Mouse (Mus musculus) myocyte (in vitro differentiated cells): ENCODE results near the gene Eif4a2. TPM values are rescaled to one million over a fixed set of nuclear protein-coding genes. Genes with fewer than 3 reads are reported as not detected.

ENCODE experiments used
- H3K27me3 ChIP-seq: one replicate; pipeline ENCODE4 v1.6.1; 2011; ENCODE audit not compliant: control insufficient read depth, insufficient read depth, insufficient read length
- H3K36me3 ChIP-seq: one replicate; pipeline ENCODE4 v1.6.1; 2011; ENCODE audit not compliant: control insufficient read depth, insufficient read depth
- H3K4me2 ChIP-seq: one replicate; pipeline ENCODE4 v1.6.1; 2011; ENCODE audit warnings: low read depth, control low read depth
- H3K4me3 ChIP-seq: one replicate; pipeline ENCODE4 v1.5.1; 2011; ENCODE audit warnings: mild to moderate bottlenecking, control low read depth, moderate library complexity
- H3K79me2 ChIP-seq: one replicate; pipeline ENCODE4 v1.6.1; 2011; ENCODE audit not compliant: control insufficient read depth, insufficient read depth
- H3ac ChIP-seq: one replicate; pipeline ENCODE4 v1.6.1; 2011; ENCODE audit not compliant: control insufficient read depth, insufficient read length
- CEBPB ChIP-seq: IDR thresholded peaks from 2 replicates; pipeline ENCODE4 v1.6.1; 2011; ENCODE audit warnings: mild to moderate bottlenecking, moderate library complexity; ENCODE audit not compliant: poor library complexity, insufficient read depth, severe bottlenecking
- E2F4 ChIP-seq: IDR thresholded peaks from one replicate; pipeline ENCODE4 v1.6.1; 2011; ENCODE audit warnings: mild to moderate bottlenecking, control low read depth, moderate library complexity; ENCODE audit not compliant: insufficient read depth
- MAX ChIP-seq: IDR thresholded peaks from one replicate; pipeline ENCODE4 v1.6.1; 2011; ENCODE audit warnings: low read depth, mild to moderate bottlenecking, control low read depth
- MYOD1 ChIP-seq, 3 experiments: IDR thresholded peaks; one replicate each; pipeline ENCODE4 v1.6.1; 2011; ENCODE audit warnings: control low read depth in 2 of 3, low read depth in 2 of 3, mild to moderate bottlenecking in 2 of 3, moderate library complexity in 1 of 3; ENCODE audit not compliant: insufficient read length in 2 of 3, control insufficient read depth in 1 of 3
- MYOG ChIP-seq, 3 experiments: IDR thresholded peaks; one replicate each; pipeline ENCODE4 v1.6.1; 2011; ENCODE audit warnings: control low read depth in 2 of 3, low read depth in 2 of 3, mild to moderate bottlenecking in 2 of 3; ENCODE audit not compliant: insufficient read length in 2 of 3, control insufficient read depth in 1 of 3, insufficient read depth in 1 of 3
- POLR2A ChIP-seq: IDR thresholded peaks from one replicate; pipeline ENCODE4 v1.6.1; 2011; ENCODE audit warnings: low read depth, mild to moderate bottlenecking, control low read depth, moderate library complexity; ENCODE audit not compliant: insufficient read length
- POLR2AphosphoS2 ChIP-seq: IDR thresholded peaks from one replicate; pipeline ENCODE4 v1.6.1; 2011; ENCODE audit warnings: low read depth, control low read depth; ENCODE audit not compliant: insufficient read length
- REST ChIP-seq: IDR thresholded peaks from one replicate; pipeline ENCODE4 v1.6.1; 2011; ENCODE audit warnings: mild to moderate bottlenecking, control low read depth, moderate library complexity; ENCODE audit not compliant: insufficient read depth, insufficient read length
- SRF ChIP-seq: IDR thresholded peaks from one replicate; pipeline ENCODE4 v1.6.1; 2011; ENCODE audit warnings: low read depth; ENCODE audit not compliant: control insufficient read depth, insufficient read length
- TCF12 ChIP-seq: IDR thresholded peaks from one replicate; pipeline ENCODE4 v1.6.1; 2011; ENCODE audit warnings: mild to moderate bottlenecking, control low read depth; ENCODE audit not compliant: poor library complexity, insufficient read depth, severe bottlenecking
- TCF3 ChIP-seq: IDR thresholded peaks from one replicate; pipeline ENCODE4 v1.6.1; 2011; ENCODE audit warnings: low read depth, control low read depth; ENCODE audit not compliant: insufficient read length
- USF1 ChIP-seq: IDR thresholded peaks from one replicate; pipeline ENCODE4 v1.6.1; 2011; ENCODE audit warnings: low read depth, mild to moderate bottlenecking, control low read depth, moderate library complexity
- polyA plus RNA-seq: library from polyadenylated mRNA; unstranded; fragments of >200 nt; fragmentation: generic; extraction: Trizol; gene quantifications from one replicate; pipeline ENCODE4 v1.2.1, GENCODE M21; 2012; ENCODE audit warnings: missing spikeins

The Eif4a2 gene
- polyA plus RNA-seq, 1 experiment, result 141 TPM

DNA sequence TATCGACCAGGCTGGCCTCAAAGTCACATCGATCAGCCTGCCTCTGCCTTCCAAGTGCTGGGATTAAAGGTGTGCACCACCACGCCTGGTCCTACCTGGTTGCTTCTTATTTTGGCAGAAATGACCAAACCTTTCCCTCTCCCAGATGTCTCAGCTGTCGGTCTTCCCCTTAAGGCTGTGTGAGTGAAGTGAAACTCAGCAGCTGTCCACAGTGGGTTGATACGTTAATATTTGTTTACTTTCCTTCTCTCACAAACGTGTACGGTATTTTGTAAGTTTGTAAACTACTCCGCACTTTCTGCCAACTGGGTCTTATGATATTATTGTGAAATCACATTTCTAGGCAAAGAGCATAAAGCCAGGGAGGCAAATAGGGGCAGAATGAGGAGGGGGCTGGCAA, 42.2 kb downstream of the Eif4a2 start:
- no peaks in the 10 kb centered on the region for H3K36me3 ChIP-seq
- H3K79me2 ChIP-seq, result no peaks in the 10 kb centered on the region
- no peak overlapping the region for H3ac ChIP-seq
- no peak overlapping the region for H3K4me3 ChIP-seq
- H3K27me3 ChIP-seq, result no peaks in the 10 kb centered on the region
- no peak overlapping the region for H3K4me2 ChIP-seq
- TF ChIP-seq SRF (no peak), E2F4 (no peak), REST (no peak), POLR2A (no peak)

DNA sequence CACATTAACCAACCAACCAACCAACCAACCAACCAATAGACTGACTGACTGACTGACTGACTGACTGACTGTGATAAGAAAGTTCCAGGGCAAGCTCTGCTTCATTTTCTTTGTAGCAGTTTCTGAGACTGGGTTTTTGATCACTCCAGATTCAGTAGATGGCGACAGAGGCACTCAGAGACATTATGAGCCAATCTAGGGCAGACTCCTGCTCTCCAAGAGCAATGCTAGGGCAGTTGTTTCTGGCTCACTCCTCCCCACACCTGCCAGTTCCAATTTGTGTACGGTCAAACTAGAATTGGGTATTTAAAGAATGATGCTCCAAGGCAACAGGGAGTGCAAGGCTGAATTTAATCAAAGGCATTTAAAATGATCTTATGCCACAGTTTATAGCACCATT, 44.2 kb downstream of the Eif4a2 start:
- no peak overlapping the region for H3ac ChIP-seq
- H3K79me2 ChIP-seq, result no peaks in the 10 kb centered on the region
- TF ChIP-seq USF1, result no peak

GRCm38 (mm10) chr16:23154261-23154660, 47.0 kb downstream of the Eif4a2 start:
- H3K36me3 ChIP-seq, result no peaks in the 10 kb centered on the region
- H3K4me3 ChIP-seq, result no peak overlapping the region
- no peak for TF ChIP-seq CEBPB
- no peak for TF ChIP-seq MAX
- no peak for TF ChIP-seq TCF3
- TF ChIP-seq SRF, result no peak
- H3K79me2 ChIP-seq, result no peaks in the 10 kb centered on the region
- peaks cover 5% of the 10 kb centered on the region for H3K27me3 ChIP-seq
- no peak overlapping the region for H3ac ChIP-seq
- no peak overlapping the region for H3K4me2 ChIP-seq

More for the DNA sequence above, 44.2 kb downstream of the Eif4a2 start:
- Histone ChIP-seq H3K4me2 (no peak overlapping the region), H3K4me3 (no peak overlapping the region), H3K27me3 (no peaks in the 10 kb centered on the region), H3K36me3 (no peaks in the 10 kb centered on the region)

- H3K27me3 ChIP-seq, result peaks cover 5% of the 10 kb centered on the region
- no peak for TF ChIP-seq MYOG (IDR thresholded peaks at IDR 0.05; ENCODE audit: control insufficient read depth in 1 of 3, insufficient read depth in 1 of 3, insufficient read length in 2 of 3, low read depth in 2 of 3)
- TF ChIP-seq CEBPB, result no peak
- no peak for TF ChIP-seq SRF
- TF ChIP-seq USF1, result no peak
- TF ChIP-seq MAX, result no peak
These were observed 49.8 kb downstream of the Eif4a2 start for GRCm38 (mm10) chr16:23157013-23157412.

GRCm38 (mm10) chr16:23158292-23158691, 51.0 kb downstream of the Eif4a2 start:
- Histone ChIP-seq H3K4me3 (no peak overlapping the region), H3K36me3 (no peaks in the 10 kb centered on the region), H3K4me2 (no peak overlapping the region), H3K27me3 (peaks cover 5% of the 10 kb centered on the region), H3ac (no peak overlapping the region), H3K79me2 (no peaks in the 10 kb centered on the region)
- TF ChIP-seq POLR2AphosphoS2 (no peak), E2F4 (no peak), POLR2A (no peak), MYOG (IDR thresholded peaks at IDR 0.05; ENCODE audit: control insufficient read depth in 1 of 3, insufficient read depth in 1 of 3, insufficient read length in 2 of 3, low read depth in 2 of 3) (no peak), SRF (no peak), REST (no peak), TCF12 (no peak), USF1 (no peak), MAX (no peak), TCF3 (no peak), MYOD1 (IDR thresholded peaks at IDR 0.05; ENCODE audit: control insufficient read depth in 1 of 3, insufficient read length in 2 of 3, low read depth in 2 of 3) (no peak), CEBPB (no peak)

More at GRCm38 (mm10) chr16:23157013-23157412, 49.8 kb downstream of the Eif4a2 start:
- Histone ChIP-seq H3K36me3 (no peaks in the 10 kb centered on the region), H3K4me2 (no peak overlapping the region), H3K79me2 (no peaks in the 10 kb centered on the region), H3K4me3 (no peak overlapping the region), H3ac (no peak overlapping the region)

GRCm38 (mm10) chr16:23158957-23159356, 51.7 kb downstream of the Eif4a2 start:
- no peaks in the 10 kb centered on the region for H3K36me3 ChIP-seq
- H3K4me3 ChIP-seq, result no peak overlapping the region
- H3K4me2 ChIP-seq, result no peak overlapping the region
- no peaks in the 10 kb centered on the region for H3K79me2 ChIP-seq
- H3ac ChIP-seq, result no peak overlapping the region
- peaks cover 5% of the 10 kb centered on the region for H3K27me3 ChIP-seq
- TF ChIP-seq SRF (no peak), MYOG (IDR thresholded peaks at IDR 0.05; ENCODE audit: control insufficient read depth in 1 of 3, insufficient read depth in 1 of 3, insufficient read length in 2 of 3, low read depth in 2 of 3) (no peak), MAX (no peak), POLR2AphosphoS2 (no peak), TCF12 (no peak), TCF3 (no peak), E2F4 (no peak), POLR2A (no peak), CEBPB (no peak), USF1 (no peak), REST (no peak), MYOD1 (IDR thresholded peaks at IDR 0.05; ENCODE audit: control insufficient read depth in 1 of 3, insufficient read length in 2 of 3, low read depth in 2 of 3) (no peak)
